Mouse (Mus musculus) ovary, postnatal 36 days (tissue): ENCODE data around the gene Abhd6.

Source experiments
- DNase-seq: peaks from one replicate; pipeline ENCODE4 v3.0.0; 2022; ENCODE audit warnings: low spot score, mixed read lengths

Abhd6 gene

GRCm38 (mm10) chr14:8032087-8032944 is 29.6 kb downstream of the Abhd6 start:
- DNase-seq = no peak

- no peak for DNase-seq
These were observed 31.9 kb downstream of the Abhd6 start for GRCm38 (mm10) chr14:8034561-8034960.

- no peak for DNase-seq
These were observed 33.2 kb downstream of the Abhd6 start for GRCm38 (mm10) chr14:8035951-8036350.

- DNase-seq = no peak
These were observed 33.7 kb downstream of the Abhd6 start for GRCm38 (mm10) chr14:8036406-8036805.

- no peak for DNase-seq
These were observed 35.4 kb downstream of the Abhd6 start for GRCm38 (mm10) chr14:8038150-8038549.

GRCm38 (mm10) chr14:8038791-8039448 is 36.2 kb downstream of the Abhd6 start:
- peak; percentile 31 for DNase-seq

- no peak for DNase-seq
These were observed 37.5 kb downstream of the Abhd6 start for GRCm38 (mm10) chr14:8040179-8040578.

GRCm38 (mm10) chr14:8040911-8041678 is 38.4 kb downstream of the Abhd6 start:
- DNase-seq = no peak

- DNase-seq = no peak
These were observed 39.4 kb downstream of the Abhd6 start for GRCm38 (mm10) chr14:8042120-8042519.

GRCm38 (mm10) chr14:8042577-8042976 is 39.9 kb downstream of the Abhd6 start:
- DNase-seq = no peak

GRCm38 (mm10) chr14:8044330-8044729 is 41.6 kb downstream of the Abhd6 start:
- DNase-seq = no peak

GRCm38 (mm10) chr14:8044786-8045185 is 42.1 kb downstream of the Abhd6 start:
- no peak for DNase-seq

GRCm38 (mm10) chr14:8045187-8045846 is 42.6 kb downstream of the Abhd6 start:
- DNase-seq = no peak

- no peak for DNase-seq
These were observed 44.1 kb downstream of the Abhd6 start for GRCm38 (mm10) chr14:8046839-8047238.

- DNase-seq = no peak
These were observed 46.6 kb downstream of the Abhd6 start for GRCm38 (mm10) chr14:8049334-8049733.

GRCm38 (mm10) chr14:8051869-8052268 is 49.2 kb downstream of the Abhd6 start:
- no peak for DNase-seq

- no peak for DNase-seq
These were observed 50.0 kb downstream of the Abhd6 start for GRCm38 (mm10) chr14:8052661-8053060.

GRCm38 (mm10) chr14:8054310-8055102 is 51.8 kb downstream of the Abhd6 start:
- peak; percentile 37 for DNase-seq

GRCm38 (mm10) chr14:8056076-8056475 is 53.4 kb downstream of the Abhd6 start:
- no peak for DNase-seq

- DNase-seq = no peak
These were observed 57.2 kb downstream of the Abhd6 start for GRCm38 (mm10) chr14:8059938-8060337.

GRCm38 (mm10) chr14:8062076-8062475 is 59.4 kb downstream of the Abhd6 start:
- no peak for DNase-seq
